Mouse (Mus musculus) ES-Bruce4 (cell line): ENCODE data around the gene Chchd6. TPM values are rescaled to one million over a fixed set of nuclear protein-coding genes. Genes with fewer than 3 reads are reported as not detected.

ENCODE experiments used
- H3K27ac ChIP-seq: 2 replicates; pipeline ENCODE4 v1.5.1; 2012; ENCODE audit warnings: low read length, inconsistent platforms; ENCODE audit not compliant: insufficient read depth
- H3K27me3 ChIP-seq: 2 replicates; pipeline ENCODE4 v1.6.1; 2012; ENCODE audit warnings: mild to moderate bottlenecking, low read length, inconsistent platforms; ENCODE audit not compliant: control insufficient read depth, poor library complexity, insufficient read depth, severe bottlenecking
- H3K36me3 ChIP-seq: 2 replicates; pipeline ENCODE4 v1.6.1; 2012; ENCODE audit warnings: inconsistent platforms, mild to moderate bottlenecking, low read length, moderate library complexity; ENCODE audit not compliant: control insufficient read depth, poor library complexity, insufficient read depth, severe bottlenecking
- H3K4me1 ChIP-seq: one replicate; pipeline ENCODE4 v1.8.1; 2011; ENCODE audit warnings: low read length; ENCODE audit not compliant: control insufficient read depth, insufficient read depth
- H3K4me3 ChIP-seq: 2 replicates; pipeline ENCODE4 v1.5.1; 2011; ENCODE audit warnings: low read depth, mild to moderate bottlenecking, low read length
- H3K9ac ChIP-seq: 2 replicates; pipeline ENCODE4 v1.6.1; 2012; ENCODE audit warnings: low read depth, mild to moderate bottlenecking, inconsistent platforms; ENCODE audit not compliant: poor library complexity, severe bottlenecking
- H3K9me3 ChIP-seq: replicated peaks from 2 replicates; pipeline ENCODE4 v1.6.1; 2012; ENCODE audit warnings: mild to moderate bottlenecking, low read length, inconsistent platforms; ENCODE audit not compliant: control insufficient read depth, poor library complexity, insufficient read depth, severe bottlenecking
- CTCF ChIP-seq: IDR thresholded peaks from one replicate; pipeline ENCODE4 v1.8.1; 2011; ENCODE audit warnings: low read depth, low read length
- EP300 ChIP-seq: IDR thresholded peaks from 2 replicates; pipeline ENCODE4 v1.6.1; 2011; ENCODE audit warnings: low read depth, low read length; ENCODE audit not compliant: insufficient read depth
- POLR2A ChIP-seq: IDR thresholded peaks from one replicate; pipeline ENCODE4 v1.8.1; 2011; ENCODE audit warnings: low read length; ENCODE audit not compliant: insufficient read depth
- polyA plus RNA-seq: library from polyadenylated mRNA; stranded (reverse); fragments of >200 nt; gene quantifications from 2 replicates; pipeline ENCODE4 v1.2.4, GENCODE M21; 2011; ENCODE audit warnings: low read depth; ENCODE audit not compliant: missing spikeins, insufficient read depth, insufficient read length

The Chchd6 gene
- polyA plus RNA-seq, 1 experiment, result 10.1 TPM

- TF ChIP-seq CTCF (no peak), EP300 (no peak), POLR2A (no peak)
- Histone ChIP-seq H3K9ac (no peak overlapping the region), H3K27me3 (no peaks in the 10 kb centered on the region), H3K9me3 (no peaks in the 10 kb centered on the region), H3K27ac (no peak overlapping the region), H3K4me1 (peaks cover 3% of the 10 kb centered on the region), H3K36me3 (peaks cover 3% of the 10 kb centered on the region; the same call in 1 of the 2 replicates), H3K4me3 (no peak overlapping the region)
Observed at GRCm38 (mm10) chr6:89354726-89355125, 240.7 kb downstream of the Chchd6 start.

- no peak for TF ChIP-seq POLR2A
- TF ChIP-seq EP300, result no peak
- no peak for TF ChIP-seq CTCF
- H3K36me3 ChIP-seq, result peaks cover 3% of the 10 kb centered on the region; the same call in 1 of the 2 replicates
- H3K9ac ChIP-seq, result no peak overlapping the region
- no peaks in the 10 kb centered on the region for H3K9me3 ChIP-seq
- no peak overlapping the region for H3K4me3 ChIP-seq
- H3K27ac ChIP-seq, result no peak overlapping the region
- no peaks in the 10 kb centered on the region for H3K27me3 ChIP-seq
- H3K4me1 ChIP-seq, result peaks cover 3% of the 10 kb centered on the region
Observed at GRCm38 (mm10) chr6:89354076-89354475, 241.4 kb downstream of the Chchd6 start.

GRCm38 (mm10) chr6:89353101-89353500 is 242.4 kb downstream of the Chchd6 start:
- no peak overlapping the region for H3K9ac ChIP-seq
- peaks cover 3% of the 10 kb centered on the region; the same call in 1 of the 2 replicates for H3K36me3 ChIP-seq
- no peak overlapping the region for H3K4me3 ChIP-seq
- TF ChIP-seq CTCF (no peak), EP300 (no peak), POLR2A (no peak)
- H3K27ac ChIP-seq, result no peak overlapping the region
- H3K4me1 ChIP-seq, result peaks cover 3% of the 10 kb centered on the region
- H3K9me3 ChIP-seq, result no peaks in the 10 kb centered on the region
- H3K27me3 ChIP-seq, result no peaks in the 10 kb centered on the region

GRCm38 (mm10) chr6:89351441-89352137 is 243.9 kb downstream of the Chchd6 start:
- no peak overlapping the region for H3K9ac ChIP-seq

GRCm38 (mm10) chr6:89350520-89350919 is 244.9 kb downstream of the Chchd6 start:
- TF ChIP-seq POLR2A (no peak), EP300 (no peak), CTCF (no peak)
- H3K9me3 ChIP-seq, result no peaks in the 10 kb centered on the region
- peaks cover 3% of the 10 kb centered on the region for H3K4me1 ChIP-seq
- H3K27ac ChIP-seq, result no peak overlapping the region
- no peak overlapping the region for H3K9ac ChIP-seq
- peaks cover 3% of the 10 kb centered on the region; the same call in 1 of the 2 replicates for H3K36me3 ChIP-seq
- H3K27me3 ChIP-seq, result no peaks in the 10 kb centered on the region
- no peak overlapping the region for H3K4me3 ChIP-seq

More at GRCm38 (mm10) chr6:89351441-89352137, 243.9 kb downstream of the Chchd6 start:
- no peaks in the 10 kb centered on the region for H3K27me3 ChIP-seq
- peak overlapping the region; percentile 12; the same call in 1 of the 2 replicates for H3K27ac ChIP-seq
- H3K36me3 ChIP-seq, result peaks cover 3% of the 10 kb centered on the region; the same call in 1 of the 2 replicates
- no peak overlapping the region for H3K4me3 ChIP-seq
- peaks cover 3% of the 10 kb centered on the region for H3K4me1 ChIP-seq
- no peak for TF ChIP-seq POLR2A
- no peak for TF ChIP-seq EP300
- peak; percentile 40 for TF ChIP-seq CTCF
- H3K9me3 ChIP-seq, result no peaks in the 10 kb centered on the region

GRCm38 (mm10) chr6:89350037-89350515 is 245.4 kb downstream of the Chchd6 start:
- Histone ChIP-seq H3K4me1 (peaks cover 3% of the 10 kb centered on the region), H3K9me3 (no peaks in the 10 kb centered on the region), H3K27ac (no peak overlapping the region), H3K27me3 (no peaks in the 10 kb centered on the region), H3K9ac (no peak overlapping the region), H3K36me3 (peaks cover 3% of the 10 kb centered on the region; the same call in 1 of the 2 replicates), H3K4me3 (no peak overlapping the region)
- no peak for TF ChIP-seq EP300
- TF ChIP-seq CTCF, result no peak
- no peak for TF ChIP-seq POLR2A
